Mouse (Mus musculus): ENCODE results near the gene Pigl.
"Not testable (repeated sequence)": the region's sequence is repeated elsewhere in the genome, so short reads cannot be mapped to it uniquely, and the experiment has no call there.

Gene Pigl

DNA sequence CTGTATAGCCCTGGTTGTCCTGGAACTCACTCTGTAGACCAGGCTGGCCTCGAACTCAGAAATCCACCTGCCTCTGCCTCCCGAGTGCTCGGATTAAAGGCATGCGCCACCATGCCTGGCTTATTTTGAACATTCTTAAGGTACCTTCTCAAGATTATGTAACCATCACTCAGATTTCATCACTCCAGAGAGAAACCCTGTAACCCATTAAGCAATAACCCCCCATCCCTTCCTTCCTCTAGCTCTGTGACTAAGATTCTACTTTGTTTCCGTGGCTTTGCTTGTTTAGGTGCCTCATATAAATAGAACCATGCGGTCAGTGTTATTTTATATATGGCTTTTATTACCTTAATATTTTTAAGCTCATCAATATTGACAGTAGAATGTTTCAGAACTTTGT lies 12.2 kb downstream of the Pigl start:
- DNase-seq: no peak

GRCm38 (mm10) chr11:62473516-62473915 lies 15.3 kb downstream of the Pigl start:
- DNase-seq: no peak

GRCm38 (mm10) chr11:62476156-62476555 lies 17.9 kb downstream of the Pigl start:
- no peak for DNase-seq

DNA sequence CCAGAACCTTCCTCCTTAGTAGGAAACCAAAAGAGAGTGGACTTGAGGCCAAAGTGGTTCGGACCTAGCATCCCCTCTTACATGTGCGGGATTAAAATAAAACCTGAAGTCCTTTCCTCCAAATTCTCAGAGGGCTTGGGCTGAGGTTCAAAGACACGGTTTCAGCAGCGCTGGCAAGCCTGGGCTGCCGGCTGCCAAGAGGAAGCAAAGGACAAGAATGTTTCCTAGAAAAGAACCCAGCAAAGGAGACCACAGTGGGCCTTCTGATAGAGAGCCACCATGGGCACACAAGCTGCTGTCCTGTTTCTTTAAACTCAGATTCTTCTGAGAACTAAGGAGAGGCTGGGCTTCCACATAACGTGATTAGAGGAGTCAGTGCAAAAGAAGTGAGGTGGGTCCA lies 20.7 kb downstream of the Pigl start:
- no peak for DNase-seq

DNA sequence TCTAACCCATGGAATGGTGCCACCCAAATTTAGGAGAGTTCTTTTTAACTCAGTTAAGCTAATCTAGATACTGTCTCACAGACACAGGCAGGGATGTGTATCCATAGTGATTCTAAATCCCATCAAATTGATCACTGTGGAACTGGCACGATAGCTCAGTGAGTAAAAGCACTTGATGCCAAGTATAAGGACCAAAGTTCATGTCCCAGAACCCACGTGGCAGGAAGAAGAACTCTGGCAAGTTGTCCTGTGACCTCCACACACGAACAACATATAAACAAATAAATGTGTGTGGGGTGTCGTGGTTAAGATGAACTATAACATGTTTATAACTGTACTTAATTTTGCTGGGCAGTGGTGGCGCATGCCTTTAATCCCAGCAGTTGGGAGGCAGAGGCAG lies 21.3 kb downstream of the Pigl start:
- DNase-seq: no peak

GRCm38 (mm10) chr11:62486949-62487348 lies 28.7 kb downstream of the Pigl start:
- no peak for DNase-seq

GRCm38 (mm10) chr11:62487540-62488350 lies 29.5 kb downstream of the Pigl start:
- no peak for DNase-seq

- DNase-seq: no peak
These were observed 35.4 kb downstream of the Pigl start for GRCm38 (mm10) chr11:62493701-62494100.

GRCm38 (mm10) chr11:62494754-62495275 lies 36.6 kb downstream of the Pigl start:
- DNase-seq: peak; percentile 13

DNA sequence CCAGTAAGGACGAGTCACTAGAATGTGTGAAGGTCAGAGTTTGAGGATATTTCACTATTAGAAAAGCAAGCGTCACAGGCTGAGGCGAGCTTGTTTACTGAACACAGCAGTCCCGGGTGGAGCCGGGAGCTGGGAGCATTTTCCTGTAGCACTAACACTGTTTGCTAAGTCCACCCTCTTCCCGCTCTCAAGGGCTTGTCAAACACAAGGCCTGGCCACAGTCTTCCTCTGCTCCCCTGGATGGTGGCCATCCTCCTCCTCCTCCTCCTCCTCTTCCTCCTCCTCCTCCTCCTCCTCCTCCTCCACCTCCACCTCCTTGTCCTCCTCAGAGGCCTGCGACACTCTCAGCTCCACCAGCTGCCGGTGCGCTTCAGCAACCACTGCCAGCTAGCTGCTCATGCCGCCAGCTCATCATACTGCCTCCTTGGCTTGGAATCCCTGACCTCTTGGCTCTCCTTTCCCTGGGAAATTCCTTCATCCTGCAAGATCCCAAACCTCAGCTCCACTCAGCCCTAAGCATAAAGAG lies 37.1 kb downstream of the Pigl start:
- peak; percentile 13 for DNase-seq

GRCm38 (mm10) chr11:62496151-62496715 lies 38.0 kb downstream of the Pigl start:
- no peak for DNase-seq

DNA sequence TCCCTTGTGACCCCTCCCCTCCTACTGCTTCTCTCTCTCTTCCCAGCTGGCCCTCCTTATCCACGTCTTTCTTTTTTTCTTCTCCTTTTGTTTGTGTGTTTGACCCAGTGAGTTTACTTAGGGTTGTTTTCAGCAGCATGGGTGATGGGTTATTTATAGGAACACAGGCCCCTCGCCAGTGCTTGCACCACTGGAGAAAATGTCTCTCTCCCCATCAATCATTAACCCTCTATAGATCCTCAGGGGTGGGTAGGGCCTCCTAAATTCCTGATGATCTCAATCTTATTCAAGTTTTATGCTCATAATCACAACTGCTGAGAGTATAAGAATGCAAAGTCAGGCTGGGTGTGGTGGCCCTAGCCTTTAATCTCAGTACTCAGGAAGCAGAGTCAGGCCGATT lies 38.9 kb downstream of the Pigl start:
- DNase-seq: no peak

- no peak for DNase-seq
These were observed 40.5 kb downstream of the Pigl start for GRCm38 (mm10) chr11:62498802-62499201.

DNA sequence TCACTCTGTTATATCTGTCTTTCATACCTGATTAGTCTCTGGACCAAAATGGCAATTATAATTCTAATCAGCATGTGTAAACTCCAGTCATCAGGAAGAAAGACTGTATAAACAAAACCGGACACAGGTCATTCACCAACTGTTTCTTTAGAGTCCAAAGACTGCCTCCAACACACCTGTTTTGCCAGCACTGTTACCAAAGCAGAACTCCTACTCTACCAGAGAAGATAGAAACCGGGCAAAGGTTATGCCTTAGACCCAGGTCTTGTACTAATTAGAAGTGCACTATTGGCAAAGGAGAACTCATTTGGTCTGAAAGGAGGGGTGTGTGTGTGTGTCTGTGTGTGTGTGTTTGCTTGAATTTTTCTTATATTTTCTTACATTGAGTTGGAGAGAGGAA lies 42.3 kb downstream of the Pigl start:
- DNase-seq: no peak

DNA sequence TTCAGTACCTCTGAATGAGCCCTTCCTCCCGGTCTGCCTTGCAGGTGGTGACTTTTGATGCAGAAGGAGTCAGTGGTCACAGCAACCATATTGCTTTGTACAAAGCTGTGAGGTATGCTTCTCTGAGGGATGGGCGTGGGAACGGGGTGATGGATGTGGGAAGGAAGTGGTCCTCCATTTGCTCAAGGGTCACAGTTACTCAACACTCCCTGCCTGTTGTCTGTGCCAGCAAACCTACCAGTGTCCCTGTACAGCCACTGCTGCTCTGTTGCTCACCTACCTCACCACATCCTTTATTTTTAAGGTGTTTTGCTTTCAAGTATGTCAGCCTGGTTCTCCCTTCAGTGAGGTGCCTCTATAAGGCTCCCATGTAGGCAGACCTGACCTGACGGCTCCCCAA lies 49.4 kb downstream of the Pigl start:
- no peak for DNase-seq

- not testable (repeated sequence) for DNase-seq
These were observed 50.1 kb downstream of the Pigl start for GRCm38 (mm10) chr11:62508365-62508764.

DNA sequence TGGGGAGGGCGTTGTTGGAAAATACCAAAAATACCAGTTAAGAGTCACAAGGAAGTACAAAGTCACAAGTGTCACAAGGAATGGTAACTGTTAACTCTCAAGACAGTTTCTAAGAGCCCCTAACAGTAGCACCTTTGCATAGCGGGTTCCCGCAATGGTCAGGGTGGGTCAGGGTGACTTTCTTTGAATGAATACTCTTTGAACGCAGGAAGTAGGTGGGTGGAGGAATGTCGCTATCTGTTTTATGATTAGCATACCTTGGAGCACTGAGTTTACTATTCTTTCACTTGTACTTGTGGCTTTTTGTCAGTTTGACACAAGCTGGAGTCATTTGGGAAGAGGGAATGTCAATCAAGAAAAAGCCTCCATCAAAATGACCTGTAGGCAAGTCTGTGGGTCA lies 50.6 kb downstream of the Pigl start:
- not testable (repeated sequence) for DNase-seq

- DNase-seq: no peak
These were observed 51.3 kb downstream of the Pigl start for GRCm38 (mm10) chr11:62509571-62509970.

DNA sequence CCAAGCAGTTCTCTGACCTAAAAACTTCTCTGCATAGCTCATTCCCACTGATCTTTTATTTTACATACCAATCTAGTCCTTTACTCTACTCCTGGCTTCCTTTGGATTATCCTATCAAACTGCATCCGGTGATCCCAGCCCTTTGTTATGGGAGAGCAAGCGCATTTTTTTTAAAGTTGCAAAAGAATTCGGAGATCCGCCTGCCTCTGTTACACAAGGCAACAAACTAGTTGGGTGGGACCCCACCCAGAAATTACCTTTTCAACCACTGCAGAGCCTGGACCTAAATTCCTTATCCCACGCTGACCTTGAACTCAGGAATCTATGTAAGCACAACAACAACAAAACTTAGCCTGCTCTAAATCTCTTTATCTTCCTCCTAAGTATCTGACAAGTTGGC lies 52.7 kb downstream of the Pigl start:
- DNase-seq: no peak

GRCm38 (mm10) chr11:62511444-62512202 lies 53.4 kb downstream of the Pigl start:
- DNase-seq: no peak

DNA sequence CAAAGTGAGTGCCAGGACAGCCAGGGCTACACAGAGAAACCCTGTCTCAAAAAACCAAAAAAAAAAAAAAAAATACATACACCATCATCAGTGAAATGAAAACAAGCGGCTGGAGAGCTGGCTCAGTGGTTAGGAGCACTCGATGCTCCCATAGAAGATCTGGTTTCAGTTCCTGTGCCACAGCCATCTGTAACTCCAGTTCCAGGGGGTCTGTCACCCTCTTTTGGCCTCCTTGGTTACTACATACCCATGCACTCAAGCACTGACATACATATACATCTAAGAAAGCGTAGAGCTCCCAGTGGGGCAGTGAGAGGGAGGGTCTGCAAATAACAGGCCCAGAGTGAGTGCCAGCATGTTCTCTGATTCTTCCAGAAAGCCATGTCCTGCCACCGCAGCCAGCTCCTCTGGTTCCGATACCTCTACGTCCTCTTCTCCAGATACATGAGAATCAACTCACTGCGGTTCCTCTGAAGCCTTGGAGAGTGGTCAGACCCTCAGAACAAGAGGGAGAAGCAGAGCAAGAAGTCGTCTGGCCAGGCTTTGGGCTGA lies 54.3 kb downstream of the Pigl start:
- DNase-seq: no peak

- DNase-seq: no peak
These were observed 55.1 kb downstream of the Pigl start for GRCm38 (mm10) chr11:62513311-62513710.

DNA sequence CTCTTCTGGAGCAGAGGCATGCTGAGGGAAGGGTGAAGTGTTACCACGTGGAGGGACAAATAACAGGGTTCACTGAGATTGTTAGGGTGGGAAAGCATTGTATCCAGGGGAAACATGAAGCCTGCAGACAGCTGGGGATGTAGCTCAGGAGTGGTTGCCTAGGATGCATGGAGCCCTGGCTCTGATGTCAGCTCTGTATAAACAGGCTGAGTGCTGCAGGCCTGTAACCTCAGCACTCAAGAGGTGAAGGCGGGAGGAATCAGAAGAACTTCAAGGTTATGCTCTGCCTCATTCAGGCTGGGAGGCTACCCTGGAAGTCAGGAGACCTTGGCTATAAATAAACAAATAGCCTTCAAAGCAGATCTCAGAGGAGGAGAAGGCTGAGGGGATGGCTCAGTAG lies 60.7 kb downstream of the Pigl start:
- no peak for DNase-seq
